Mouse (Mus musculus) sigmoid colon, adult 10 weeks (tissue): ENCODE data around the gene Oas3. TPM values are rescaled to one million over a fixed set of nuclear protein-coding genes. Genes with fewer than 3 reads are reported as not detected.

Experiments used
- polyA plus RNA-seq: library from polyadenylated mRNA; stranded (reverse); fragments of 350-450 nt; fragmentation: Illumina TruSeq; extraction: RNeasy Lipid Tissue Mini Kit (QIAGEN cat#74804); gene quantifications from one replicate; pipeline ENCODE4 v1.2.3, GENCODE M21; 2014; ENCODE audit warnings: low read depth, low replicate concordance

Gene Oas3
- polyA plus RNA-seq, result 4.9 TPM

DNA sequence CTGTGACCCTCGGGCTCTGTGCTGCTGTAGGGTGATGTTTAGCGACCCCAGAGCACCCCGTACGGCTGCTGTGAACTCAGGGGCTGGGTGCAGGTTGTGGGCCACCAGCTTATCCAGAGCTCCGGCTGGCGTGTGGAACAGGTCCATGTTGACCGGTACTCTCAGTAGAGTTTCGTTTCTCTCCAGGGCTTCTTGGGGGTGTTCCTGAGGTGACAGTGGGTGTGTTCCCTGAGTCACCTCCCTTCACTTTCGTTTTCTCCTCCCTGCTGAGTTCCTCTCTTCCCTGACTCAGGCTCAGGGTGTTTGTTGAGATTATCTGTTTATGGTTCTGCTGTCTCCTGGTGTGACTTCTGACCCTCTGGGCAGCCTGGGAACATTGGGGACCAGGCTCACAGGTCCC, at the start of gene Oas3:
Gene Oas3 (minus strand): TSS at position 184 of the 400 bp plus-strand sequence.

DNA sequence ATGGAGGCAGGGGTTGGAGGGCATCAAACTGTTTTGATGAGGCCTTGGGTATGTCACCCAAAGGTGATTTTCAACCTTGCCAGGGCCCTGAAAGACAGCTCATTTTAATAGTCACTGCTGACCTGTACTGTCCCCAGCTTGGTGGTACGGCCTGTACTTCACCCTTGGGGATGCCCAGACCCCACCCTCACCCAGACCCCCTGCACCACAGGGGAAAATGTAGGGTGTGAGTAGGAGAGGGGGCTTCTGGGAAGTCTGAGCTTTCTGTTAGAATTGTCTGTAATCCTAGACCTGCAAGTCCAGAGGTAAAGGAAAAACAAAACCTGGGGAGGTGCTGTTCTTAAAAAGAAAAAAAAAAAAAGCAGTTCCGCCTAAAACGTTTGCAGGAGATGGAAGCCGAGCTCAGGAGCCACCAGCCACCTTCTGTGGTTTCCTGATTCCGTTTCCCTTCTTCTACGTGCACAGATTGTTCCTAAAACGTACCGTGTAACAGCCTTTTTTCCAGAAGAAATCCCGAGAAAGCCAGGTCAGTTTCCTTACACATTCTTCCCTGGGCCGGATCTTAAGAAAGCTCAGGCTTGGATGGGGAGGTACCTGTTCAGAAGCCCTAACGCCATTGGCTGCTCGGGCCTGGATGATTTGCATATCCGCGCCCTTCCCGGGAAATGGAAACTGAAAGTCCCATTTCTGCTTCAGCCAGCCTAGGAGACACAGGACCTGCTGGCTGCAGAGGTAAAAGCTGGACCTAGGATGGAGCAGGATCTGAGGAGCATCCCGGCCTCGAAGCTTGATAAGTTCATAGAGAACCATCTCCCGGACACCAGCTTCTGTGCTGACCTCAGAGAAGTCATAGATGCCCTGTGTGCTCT, 34.7 kb upstream of the Oas3 start, which contains the start of gene Oas1c:
Gene Oas1c (minus strand): TSS at position 564 of the 869 bp plus-strand sequence.

DNA sequence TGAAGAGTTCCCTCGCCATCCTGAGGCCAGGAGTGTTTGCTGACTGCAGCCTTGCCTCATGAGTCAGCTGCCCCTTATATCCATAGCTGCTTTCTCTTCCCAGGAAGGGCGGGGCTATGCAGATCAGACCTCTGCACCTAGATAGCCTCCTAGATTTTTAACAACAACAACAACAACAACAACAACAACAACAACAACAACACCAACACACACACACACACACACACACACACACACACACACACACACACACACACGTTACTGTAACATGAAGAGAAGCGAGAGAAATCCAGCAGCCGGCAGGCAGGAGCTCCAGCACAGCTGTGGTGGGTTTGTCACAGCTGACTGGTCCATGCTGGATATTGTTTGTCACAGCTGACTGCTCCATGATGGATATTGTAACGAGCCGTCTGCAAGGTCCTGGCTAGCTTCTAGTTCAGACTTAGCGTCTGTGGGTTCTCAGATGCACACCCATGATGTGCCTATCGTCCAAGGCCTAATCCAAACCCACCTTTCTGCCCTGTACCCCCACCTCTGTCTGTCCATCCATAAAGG, 18.1 kb upstream of the Oas3 start, which contains the start of gene Oas1e:
Gene Oas1e (minus strand): TSS at position 51 of the 555 bp plus-strand sequence.

DNA sequence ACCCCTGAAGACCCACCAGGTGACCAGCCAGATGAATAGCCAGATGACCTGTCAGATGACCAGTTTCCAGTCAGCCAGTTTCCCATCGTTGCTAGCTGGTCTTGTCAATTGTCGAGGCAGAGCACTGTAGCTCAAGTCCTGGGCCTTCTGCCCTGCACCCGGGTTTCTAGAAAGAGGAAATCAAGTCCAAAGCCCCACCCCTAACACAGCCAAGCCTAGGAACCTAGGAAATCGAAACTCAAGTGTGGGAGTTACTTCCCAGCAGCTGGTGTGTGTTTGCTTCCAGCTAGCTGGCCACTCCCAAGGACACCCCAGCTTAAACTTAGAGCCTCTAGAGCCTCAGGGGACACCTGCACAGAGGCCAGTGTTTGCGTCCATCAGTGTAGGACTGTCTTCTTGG, 27.8 kb downstream of the Oas3 start, which contains the start of gene Oas2:
Gene Oas2 (minus strand): TSS at position 166 of the 400 bp plus-strand sequence.

DNA sequence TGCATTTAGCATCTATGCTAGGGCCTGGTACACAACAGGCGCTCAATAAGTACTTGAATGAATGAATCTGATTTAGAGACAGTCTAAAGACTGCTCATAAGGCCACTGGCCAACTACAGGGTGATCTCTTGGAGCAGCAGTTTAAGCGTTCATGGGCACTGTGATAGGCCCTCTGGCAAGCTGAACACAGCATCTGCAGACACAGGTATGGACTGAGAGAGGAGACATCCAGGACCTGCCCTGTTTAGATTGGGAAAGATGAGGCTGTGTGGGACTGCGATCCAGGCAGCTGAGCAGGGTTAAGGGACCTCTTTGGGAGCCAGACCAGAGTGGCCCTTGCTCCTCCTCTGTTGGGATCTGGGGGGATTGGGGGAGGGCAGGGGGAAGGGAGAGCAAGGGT, 65.6 kb downstream of the Oas3 start, which contains the start of gene Dtx1:
Gene Dtx1 (minus strand): TSS at position 101 of the 400 bp plus-strand sequence.

Other genes with a start within 250 kb of the Oas3 start
- gene Tpcn1, start 189.0 kb downstream of the Oas3 start, polyA plus RNA-seq, result 12.1 TPM
- 0.25 TPM for gene Iqcd, start 188.6 kb downstream of the Oas3 start, polyA plus RNA-seq
- not detected for gene Rita1, start 165.1 kb downstream of the Oas3 start, polyA plus RNA-seq
- 0.73 TPM for gene Ddx54, start 164.9 kb downstream of the Oas3 start, polyA plus RNA-seq
- not detected for gene Cfap73, start 143.4 kb downstream of the Oas3 start, polyA plus RNA-seq
- gene Rasal1, start 128.8 kb downstream of the Oas3 start, polyA plus RNA-seq, result not detected
- gene Dtx1, start 65.7 kb downstream of the Oas3 start, polyA plus RNA-seq, result not detected
- 2.9 TPM for gene Oas2, start 27.8 kb downstream of the Oas3 start, polyA plus RNA-seq
- not detected for gene Oas1e, start 17.9 kb upstream of the Oas3 start, polyA plus RNA-seq
- gene Oas1c, start 34.9 kb upstream of the Oas3 start, polyA plus RNA-seq, result 2.3 TPM
- not detected for gene Oas1f, start 69.7 kb upstream of the Oas3 start, polyA plus RNA-seq
- not detected for gene Oas1h, start 83.8 kb upstream of the Oas3 start, polyA plus RNA-seq
- gene Oas1g, start 110.0 kb upstream of the Oas3 start, polyA plus RNA-seq, result 17.7 TPM
- 8.9 TPM for gene Oas1a, start 129.9 kb upstream of the Oas3 start, polyA plus RNA-seq
- gene Oas1d, start 136.9 kb upstream of the Oas3 start, polyA plus RNA-seq, result not detected
- not detected for gene Rph3a, start 232.4 kb upstream of the Oas3 start, polyA plus RNA-seq